22 mouse cellular contexts compared by ENCODE assay signal in the genomic region with DNA sequence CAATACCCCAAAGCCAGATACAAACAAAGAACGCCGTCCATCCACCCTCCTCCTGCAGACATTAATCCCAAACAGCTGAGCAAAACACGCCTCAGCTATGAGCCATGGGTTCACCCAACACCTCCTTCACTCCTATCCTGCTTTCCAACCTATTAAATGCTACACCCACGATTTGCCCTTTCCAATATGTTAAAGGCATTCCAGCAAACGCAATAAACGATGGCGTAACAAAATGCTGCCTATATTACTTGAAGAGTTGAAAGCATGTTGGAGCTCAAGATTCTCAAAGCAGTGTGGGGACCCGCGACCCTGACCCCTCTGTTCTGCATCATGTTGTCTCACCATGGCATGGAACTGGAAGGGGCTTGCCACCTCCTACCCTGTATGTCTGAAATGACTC. TPM values are rescaled to one million over a fixed set of nuclear protein-coding genes. Genes with fewer than 3 reads are reported as not detected.
DNase-seq lines count a peak whose midpoint lies in the region; TF ChIP-seq lines count a peak whose summit lies in the region.
"Had no signal": no experiment of that assay in that cellular context is flagged by ENCODE, and none has a peak within 500 bp of the region (broad histone marks: within the 10 kb centered on the region; RNA-seq: fewer than 3 reads in every experiment).

No protein-coding gene starts in this region.

- no peak for TF ChIP-seq EP300 in heart, adult 2 months (IDR thresholded peaks at IDR 0.05; ENCODE audit: insufficient read depth, low read depth, low read length)

- peaks cover 1% of the 10 kb centered on the region; the same call in 1 of the 2 replicates for H3K79me2 ChIP-seq in heart, adult 2 months (replicated peaks; ENCODE audit: control insufficient read depth, insufficient read depth, low read length)

- H3K4me1 ChIP-seq in heart, adult 2 months (ENCODE audit: control insufficient read depth, insufficient read depth, low read length): peaks cover 29% of the 10 kb centered on the region

- no peak for TF ChIP-seq CTCF in gastrocnemius, adult 2 months (IDR thresholded peaks at IDR 0.05)
- no peak for TF ChIP-seq CTCF in heart, adult 2 months (IDR thresholded peaks at IDR 0.05)

- 91% methylated on average over 9 of the region's 9 CpGs for whole genome bisulfite sequencing in heart, adult 2 months

- H3K36me3 ChIP-seq in heart, adult 2 months (ENCODE audit: control insufficient read depth, insufficient read depth, low read length): peaks cover 8% of the 10 kb centered on the region
- H3K36me3 ChIP-seq: embryonic facial prominence, embryonic 10.5 days; embryonic facial prominence, embryonic 12.5 days; forebrain, embryonic 15.5 days; G1E had no signal

- intact Hi-C loops in gastrocnemius, adult 2 months (cut with DNase I): no loop called here
- intact Hi-C loops in heart, adult 2 months (cut with DNase I): no loop called here

- no peak overlapping the region for H3K9ac ChIP-seq in heart, adult 2 months (ENCODE audit: low read depth, low read length)
- H3K9ac ChIP-seq: embryonic facial prominence, embryonic 12.5 days; forebrain, embryonic 13.5 days; forebrain, embryonic 15.5 days had no signal

- DNase-seq in gastrocnemius, adult 2 months: no peak
- no peak for DNase-seq in gastrocnemius, adult 8-10 months (ENCODE audit: low spot score in 2 of 2)
- DNase-seq in heart, adult 2 months: no peak
- DNase-seq in heart, postnatal 4 days: no peak
- DNase-seq in gonadal fat pad, adult 2 months (ENCODE audit: low read depth): peak; percentile 75
- DNase-seq: adrenal gland, adult 8-10 months; adrenal gland, postnatal 14 days; adrenal gland, postnatal 36 days; B cell, adult 2 months; cerebellum, adult 11-12 months; cerebellum, adult 2 months; cerebellum, adult 9-10 months; cerebellum, postnatal 10 days; cerebellum, postnatal 25 days had no signal

- peak overlapping the region; percentile 25; the same call in 1 of the 2 replicates for H3K27ac ChIP-seq in gastrocnemius, adult 2 months
- peak overlapping the region; percentile 6; the same call in 1 of the 2 replicates for H3K27ac ChIP-seq in heart, adult 2 months
- H3K27ac ChIP-seq: embryonic facial prominence, embryonic 10.5 days; embryonic facial prominence, embryonic 12.5 days; forebrain, embryonic 13.5 days; forebrain, embryonic 15.5 days had no signal

- no peaks in the 10 kb centered on the region for H3K27me3 ChIP-seq in heart, adult 2 months (ENCODE audit: control insufficient read depth, insufficient read depth, low read length)
- H3K27me3 ChIP-seq: CH12.LX; embryonic facial prominence, embryonic 12.5 days; forebrain, embryonic 13.5 days; forebrain, embryonic 15.5 days had no signal

- no peak overlapping the region for H3K4me3 ChIP-seq in gastrocnemius, adult 2 months
- no peak overlapping the region for H3K4me3 ChIP-seq in heart, adult 2 months
- H3K4me3 ChIP-seq: embryonic facial prominence, embryonic 10.5 days; embryonic facial prominence, embryonic 12.5 days; forebrain, embryonic 13.5 days; forebrain, embryonic 15.5 days had no signal

- TF ChIP-seq POLR2A in heart, adult 2 months (IDR thresholded peaks at IDR 0.05; ENCODE audit: insufficient read depth, low read depth, low read length): no peak

RNA-seq across cellular contexts. Expression of a gene that starts 11.2 kb away (rescaled TPM):
- total RNA-seq in gastrocnemius, adult 2 months (2021): 10 to 100 TPM; 17.5 to 24.8 TPM
- total RNA-seq in gastrocnemius, adult 8-10 months (2022): 10 to 100 TPM; 21.5 to 31.0 (median 28.2) TPM
- total RNA-seq in heart, adult 2 months (2021): 10 to 100 TPM; 51.2 to 55.1 TPM
- 52.0 and 73.9 TPM in 2 replicates for polyA plus RNA-seq in heart, adult 2 months (2012; rRNA removed)
- total RNA-seq in heart, postnatal 4 days (2021): 10 to 100 TPM; 85.3 to 88.9 TPM
- polyA plus RNA-seq in gonadal fat pad, adult 2 months (2012; rRNA removed): 82.9 and 85.0 TPM in 2 replicates
- total RNA-seq: CH12.LX had no signal
- polyA plus RNA-seq: activated CD4-positive, CD25-positive, alpha-beta regulatory T cell, adult 4 months; CD4-positive, CD25-positive, alpha-beta regulatory T cell, adult 4 months; G1E had no signal
